Mouse (Mus musculus) skeletal muscle tissue, adult 2 months (tissue): ENCODE results near the gene Gm7942.
"Not testable (repeated sequence)": the region's sequence is repeated elsewhere in the genome, so short reads cannot be mapped to it uniquely, and the experiment has no call there.

Experiments used
- DNase-seq: peaks from one replicate; pipeline ENCODE4 v3.0.0-alpha.2; 2012; ENCODE audit warnings: low read depth, low spot score

The Gm7942 gene

DNA sequence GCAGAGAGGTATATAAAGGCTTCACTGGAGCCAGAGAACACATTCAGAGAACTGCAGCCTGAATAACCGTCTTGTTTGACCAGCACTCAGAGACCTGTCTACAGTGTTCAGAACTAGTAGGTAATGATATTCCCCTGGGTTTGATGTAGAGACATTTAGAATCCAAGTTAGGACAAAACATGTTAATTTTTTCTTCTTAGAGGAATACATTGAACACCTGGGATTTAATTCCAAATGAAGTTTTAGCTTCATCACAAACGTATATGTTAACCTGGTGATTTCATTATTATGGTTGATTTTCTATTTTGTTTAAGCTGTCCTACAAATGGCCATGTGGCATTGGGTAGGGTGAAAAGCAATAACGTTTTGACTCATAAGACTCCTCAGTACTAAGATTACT is at the start of gene Gm7942:
Gene Gm7942 (plus strand): TSS at position 301 of the 400 bp plus-strand sequence.
- not testable (repeated sequence) for DNase-seq
